Mouse (Mus musculus) splenic B cell, adult 2 months (primary cell): ENCODE measurements around the gene Tspan1.

Source experiments
- DNase-seq: peaks from one replicate; pipeline ENCODE4 v3.0.0-alpha.2; 2011; ENCODE audit warnings: low read depth, low spot score
- H3K27me3 ChIP-seq: 2 replicates; pipeline ENCODE4 v1.6.1; 2012; ENCODE audit warnings: mild to moderate bottlenecking, low read length, moderate library complexity, mixed read lengths; ENCODE audit not compliant: control insufficient read depth, poor library complexity, insufficient read depth, severe bottlenecking
- H3K36me3 ChIP-seq: 2 replicates; pipeline ENCODE4 v1.6.1; 2012; ENCODE audit warnings: mild to moderate bottlenecking, low read length, moderate library complexity, mixed read lengths; ENCODE audit not compliant: control insufficient read depth, poor library complexity, insufficient read depth, severe bottlenecking

Tspan1 gene

GRCm38 (mm10) chr4:116167404-116167803 is at the start of gene Tspan1:
Tspan1 (minus strand) TSS chr4:116167601.
- Histone ChIP-seq H3K36me3 (no peaks in the 10 kb centered on the region), H3K27me3 (no peaks in the 10 kb centered on the region)
- DNase-seq: peak; percentile 49

DNA sequence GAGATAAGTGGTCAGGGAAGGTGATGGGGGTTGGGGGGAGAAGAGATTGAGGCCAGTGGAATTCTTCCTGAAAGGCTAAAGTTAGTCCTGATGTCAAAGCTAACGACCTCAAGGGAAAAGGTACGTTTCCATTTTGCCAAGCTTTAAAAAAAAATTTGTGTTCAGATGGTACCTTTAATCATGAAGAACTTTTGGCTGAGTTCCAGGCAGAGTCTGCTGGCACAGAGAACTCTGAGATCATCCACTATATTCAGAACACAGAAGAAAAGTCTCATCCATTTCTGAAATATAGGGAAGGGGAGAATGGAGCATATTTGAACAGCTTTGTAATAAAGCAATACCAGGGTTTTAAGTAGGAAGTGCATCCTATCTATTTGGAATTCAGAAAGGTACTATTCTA is 49.6 kb upstream of the Tspan1 start:
- H3K27me3 ChIP-seq: no peaks in the 10 kb centered on the region; the same call in 1 of the 2 replicates
- DNase-seq: no peak
- H3K36me3 ChIP-seq: no peaks in the 10 kb centered on the region

GRCm38 (mm10) chr4:116215895-116216605 is 48.6 kb upstream of the Tspan1 start:
- Histone ChIP-seq H3K27me3 (no peaks in the 10 kb centered on the region; the same call in 1 of the 2 replicates), H3K36me3 (no peaks in the 10 kb centered on the region)
- no peak for DNase-seq

GRCm38 (mm10) chr4:116208891-116209290 is 41.5 kb upstream of the Tspan1 start:
- DNase-seq: no peak
- Histone ChIP-seq H3K27me3 (no peaks in the 10 kb centered on the region; the same call in 1 of the 2 replicates), H3K36me3 (no peaks in the 10 kb centered on the region)

- Histone ChIP-seq H3K27me3 (no peaks in the 10 kb centered on the region; the same call in 1 of the 2 replicates), H3K36me3 (no peaks in the 10 kb centered on the region)
- DNase-seq: no peak
Measured at GRCm38 (mm10) chr4:116206531-116206930, 39.1 kb upstream of the Tspan1 start.

GRCm38 (mm10) chr4:116204422-116204821 is 37.0 kb upstream of the Tspan1 start:
- H3K27me3 ChIP-seq: no peaks in the 10 kb centered on the region; the same call in 1 of the 2 replicates
- H3K36me3 ChIP-seq: no peaks in the 10 kb centered on the region
- DNase-seq: no peak

GRCm38 (mm10) chr4:116198422-116198821 is 31.0 kb upstream of the Tspan1 start:
- no peaks in the 10 kb centered on the region for H3K36me3 ChIP-seq
- H3K27me3 ChIP-seq: no peaks in the 10 kb centered on the region
- peak; percentile 10 for DNase-seq

DNA sequence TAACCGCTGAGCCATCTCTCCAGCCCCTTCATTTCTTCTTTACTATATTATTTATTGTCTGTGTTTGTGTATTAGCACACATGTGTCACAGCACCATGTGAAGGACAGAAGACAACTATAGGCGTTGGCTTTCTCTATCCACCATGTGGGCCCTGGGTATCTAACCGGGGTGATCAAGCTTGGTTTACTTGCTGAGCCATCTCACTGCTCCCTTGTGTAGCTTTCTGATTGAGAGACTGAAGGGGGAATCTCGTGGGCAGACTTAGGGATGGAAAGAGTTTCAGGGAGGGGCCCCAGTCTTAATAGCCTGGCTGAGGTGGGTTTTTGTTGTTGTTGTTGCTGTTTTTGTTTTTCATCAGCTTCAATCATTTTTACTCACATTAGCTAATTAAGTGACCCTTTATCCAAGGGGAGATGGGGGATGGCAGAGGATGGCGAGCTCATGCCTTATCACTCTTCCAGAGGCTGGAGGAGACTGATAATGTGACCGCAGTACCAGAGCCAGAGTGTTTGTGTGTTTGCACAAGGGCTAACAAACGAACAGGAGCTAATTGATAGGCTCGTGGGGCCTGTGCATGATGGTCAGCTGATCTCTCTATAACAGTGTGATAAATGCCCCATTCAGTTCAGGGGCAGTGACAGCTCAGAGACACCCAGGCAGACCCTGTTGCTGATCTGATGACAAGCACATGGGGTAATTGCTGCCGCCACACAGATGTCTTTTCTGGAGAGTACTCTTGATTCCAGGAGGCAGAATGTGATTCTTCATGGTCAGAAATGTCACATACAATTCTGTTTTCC is 26.4 kb upstream of the Tspan1 start:
- Histone ChIP-seq H3K36me3 (no peaks in the 10 kb centered on the region), H3K27me3 (no peaks in the 10 kb centered on the region)
- DNase-seq: no peak

GRCm38 (mm10) chr4:116192286-116192835 is 25.0 kb upstream of the Tspan1 start:
- no peaks in the 10 kb centered on the region for H3K36me3 ChIP-seq
- no peaks in the 10 kb centered on the region for H3K27me3 ChIP-seq
- DNase-seq: no peak

- no peaks in the 10 kb centered on the region for H3K27me3 ChIP-seq
- no peak for DNase-seq
- no peaks in the 10 kb centered on the region for H3K36me3 ChIP-seq
Measured at GRCm38 (mm10) chr4:116185083-116185482, 17.7 kb upstream of the Tspan1 start.

- DNase-seq: no peak
Measured at GRCm38 (mm10) chr4:116182745-116183144, 15.3 kb upstream of the Tspan1 start.

DNA sequence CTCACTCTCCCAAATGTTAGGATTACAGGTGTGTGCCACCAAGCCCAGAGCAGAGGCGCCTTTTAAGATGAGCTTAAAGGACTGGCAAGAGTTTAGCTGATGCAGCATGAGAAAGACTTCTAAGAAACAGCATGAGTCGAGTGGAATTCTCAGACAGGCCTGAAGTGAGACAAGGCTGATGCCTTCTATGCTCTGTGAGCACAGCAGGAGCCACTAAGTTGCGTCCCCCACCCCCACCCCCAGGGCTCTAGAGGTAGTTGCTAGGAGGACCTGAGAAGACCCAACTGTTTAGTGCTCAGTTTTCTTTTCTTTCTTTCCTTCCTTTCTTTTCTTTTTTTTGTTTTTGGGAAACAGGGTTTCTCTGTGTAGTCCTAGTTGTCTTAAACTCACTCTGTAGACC is 14.7 kb upstream of the Tspan1 start:
- no peak for DNase-seq
- Histone ChIP-seq H3K36me3 (no peaks in the 10 kb centered on the region), H3K27me3 (no peaks in the 10 kb centered on the region)

More at GRCm38 (mm10) chr4:116182745-116183144, 15.3 kb upstream of the Tspan1 start:
- no peaks in the 10 kb centered on the region for H3K27me3 ChIP-seq
- no peaks in the 10 kb centered on the region for H3K36me3 ChIP-seq

GRCm38 (mm10) chr4:116177140-116177539 is 9.7 kb upstream of the Tspan1 start:
- peak; percentile 52 for DNase-seq
- H3K27me3 ChIP-seq: no peaks in the 10 kb centered on the region
- H3K36me3 ChIP-seq: no peaks in the 10 kb centered on the region

- H3K27me3 ChIP-seq: no peaks in the 10 kb centered on the region
- peak; percentile 19 for DNase-seq
- no peaks in the 10 kb centered on the region for H3K36me3 ChIP-seq
Measured at GRCm38 (mm10) chr4:116176543-116176988, 9.2 kb upstream of the Tspan1 start.
